Mouse (Mus musculus) embryonic facial prominence, embryonic 15.5 days (tissue): Measurements from ENCODE around the gene Tnfaip8l1. TPM values are rescaled to one million over a fixed set of nuclear protein-coding genes. Genes with fewer than 3 reads are reported as not detected.

ENCODE experiments used
- microRNA-seq: library from miRNA; unstranded; fragments of <30 nt; microRNA quantifications from one replicate; pipeline ENCODE4, GENCODE M21; 2016; ENCODE audit warnings: borderline number of aligned reads
- polyA plus RNA-seq: library from polyadenylated mRNA; unstranded; fragments of >200 nt; fragmentation: Nextera tagmentation; extraction: Ambion mirVana; gene quantifications from 2 replicates; pipeline ENCODE4 v1.2.1, GENCODE M21; 2015

Tnfaip8l1 gene
- polyA plus RNA-seq, 1 experiment from 2014 or later, result 14.5 TPM

Small RNAs within 50 kb of the gene (microRNA-seq; reads per million reads assigned to microRNA genes)
- not detected for gene Gm44397

Other genes with a start within 250 kb of the Tnfaip8l1 start
- 6.8 and 7.4 TPM in 2 replicates for gene Zfp119b, start 213.0 kb upstream of the Tnfaip8l1 start, polyA plus RNA-seq
- 3.3 and 3.7 TPM in 2 replicates for gene Ebi3, start 209.8 kb upstream of the Tnfaip8l1 start, polyA plus RNA-seq
- 22.8 and 26.0 TPM in 2 replicates for gene Yju2, start 203.4 kb upstream of the Tnfaip8l1 start, polyA plus RNA-seq
- 20.4 and 22.2 TPM in 2 replicates for gene Shd, start 192.0 kb upstream of the Tnfaip8l1 start, polyA plus RNA-seq
- 12.5 and 16.8 TPM in 2 replicates for gene Fsd1, start 176.0 kb upstream of the Tnfaip8l1 start, polyA plus RNA-seq
- gene Stap2, start 156.9 kb upstream of the Tnfaip8l1 start, polyA plus RNA-seq, result 23.6 and 24.5 TPM in 2 replicates
- 91.3 and 97.2 TPM in 2 replicates for gene Mpnd, start 156.8 kb upstream of the Tnfaip8l1 start, polyA plus RNA-seq
- gene Sh3gl1, start 125.8 kb upstream of the Tnfaip8l1 start, polyA plus RNA-seq, result 194 and 201 TPM in 2 replicates
- gene Chaf1a, start 122.0 kb upstream of the Tnfaip8l1 start, polyA plus RNA-seq, result 21.6 and 23.0 TPM in 2 replicates
- 46.4 and 51.6 TPM in 2 replicates for gene Ubxn6, start 87.4 kb upstream of the Tnfaip8l1 start, polyA plus RNA-seq
- gene Hdgfl2, start 82.8 kb upstream of the Tnfaip8l1 start, polyA plus RNA-seq, result 112 and 119 TPM in 2 replicates
- 0.08 TPM in 1 of 2 replicates, not detected in the other for gene Plin4, start 52.7 kb upstream of the Tnfaip8l1 start, polyA plus RNA-seq
- 0.72 and 1.2 TPM in 2 replicates for gene Plin5, start 44.9 kb upstream of the Tnfaip8l1 start, polyA plus RNA-seq
- 1.4 and 1.8 TPM in 2 replicates for gene Lrg1, start 40.5 kb upstream of the Tnfaip8l1 start, polyA plus RNA-seq
- gene Sema6b, start 22.1 kb upstream of the Tnfaip8l1 start, polyA plus RNA-seq, result 4.2 and 4.6 TPM in 2 replicates
- 102 and 108 TPM in 2 replicates for gene Mydgf, start 21.4 kb downstream of the Tnfaip8l1 start, polyA plus RNA-seq
- 37.1 and 40.9 TPM in 2 replicates for gene Dpp9, start 56.4 kb downstream of the Tnfaip8l1 start, polyA plus RNA-seq
- 15.0 and 15.4 TPM in 2 replicates for gene Fem1a, start 94.3 kb downstream of the Tnfaip8l1 start, polyA plus RNA-seq
- gene Ticam1, start 114.3 kb downstream of the Tnfaip8l1 start, polyA plus RNA-seq, result 6.7 and 7.4 TPM in 2 replicates
- 89.5 and 92.6 TPM in 2 replicates for gene Plin3, start 130.4 kb downstream of the Tnfaip8l1 start, polyA plus RNA-seq
- gene Arrdc5, start 137.8 kb downstream of the Tnfaip8l1 start, polyA plus RNA-seq, result 0.33 TPM in 1 of 2 replicates, not detected in the other
- 110 and 113 TPM in 2 replicates for gene Uhrf1, start 140.8 kb downstream of the Tnfaip8l1 start, polyA plus RNA-seq
- 40.1 and 43.6 TPM in 2 replicates for gene Kdm4b, start 163.6 kb downstream of the Tnfaip8l1 start, polyA plus RNA-seq